Mouse (Mus musculus) ES-Bruce4 (cell line): ENCODE measurements around the gene Psmc3ip.

ENCODE experiments used
- CTCF ChIP-seq: IDR thresholded peaks from one replicate; pipeline ENCODE4 v1.8.1; 2011; ENCODE audit warnings: low read depth, low read length
- EP300 ChIP-seq: IDR thresholded peaks from 2 replicates; pipeline ENCODE4 v1.6.1; 2011; ENCODE audit warnings: low read depth, low read length; ENCODE audit not compliant: insufficient read depth
- POLR2A ChIP-seq: IDR thresholded peaks from one replicate; pipeline ENCODE4 v1.8.1; 2011; ENCODE audit warnings: low read length; ENCODE audit not compliant: insufficient read depth

DNA sequence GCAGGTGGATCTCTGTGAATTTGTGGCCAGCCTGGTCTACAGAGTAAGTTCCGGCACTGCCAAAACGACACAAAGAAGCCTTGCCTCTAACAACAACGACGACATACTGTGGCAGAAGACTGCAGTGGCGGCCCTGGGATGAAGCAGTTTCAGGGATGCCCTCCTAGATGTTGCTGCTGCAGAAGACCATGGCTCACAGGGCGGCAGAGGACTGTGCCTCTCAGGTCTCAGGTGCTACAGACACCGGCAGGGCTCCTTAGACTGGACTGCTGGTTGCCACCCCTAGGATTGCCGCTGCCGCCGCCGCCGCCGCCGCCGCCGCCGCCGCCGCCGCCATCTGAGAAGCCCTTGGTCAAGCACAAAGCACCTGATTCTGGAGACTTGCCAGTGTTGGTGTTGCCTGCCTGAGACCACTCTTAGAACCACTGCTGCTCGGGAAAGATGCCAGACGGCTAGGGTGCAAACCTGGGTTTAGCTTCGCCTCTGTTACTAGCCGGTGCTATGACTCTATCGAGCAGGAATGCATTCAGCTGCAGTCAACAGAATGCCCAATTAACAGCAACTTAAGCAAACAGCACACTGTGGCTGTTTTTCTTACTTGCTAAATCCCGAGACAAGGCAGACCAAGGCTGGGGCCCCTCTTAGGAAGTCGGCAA is 45.1 kb upstream of the Psmc3ip start:
- no peak for TF ChIP-seq POLR2A
- TF ChIP-seq CTCF: no peak
- no peak for TF ChIP-seq EP300
